Mouse (Mus musculus) hindbrain, embryonic 14.5 days (tissue): Measurements from ENCODE around the gene Pafah1b3. TPM values are rescaled to one million over a fixed set of nuclear protein-coding genes. Genes with fewer than 3 reads are reported as not detected.

Experiments
- ATAC-seq: fragments of 200-750 bp; cut with Nextera tagmentation; 2 replicates; pipeline ENCODE4 v1.8.0; 2017; ENCODE audit warnings: moderate number of reproducible peaks, mild to moderate bottlenecking, moderate TSS enrichment, moderate library complexity; ENCODE audit not compliant: low FRiP score
- DNase-seq: peaks from one replicate; pipeline ENCODE4 v3.0.0-alpha.2; 2015; ENCODE audit warnings: low spot score
- H3K27ac ChIP-seq: fragments of 300-500 bp; sonication (generic); 2 replicates; pipeline ENCODE4 v1.5.1; 2014; ENCODE audit warnings: mild to moderate bottlenecking, moderate library complexity
- H3K27me3 ChIP-seq: fragments of 300-500 bp; sonication (generic); 2 replicates; pipeline ENCODE4 v1.6.1; 2014; ENCODE audit warnings: mild to moderate bottlenecking, low read length, mixed read lengths; ENCODE audit not compliant: control insufficient read depth, insufficient read depth
- H3K36me3 ChIP-seq: fragments of 300-500 bp; sonication (generic); replicated peaks from 2 replicates; pipeline ENCODE4 v1.6.1; 2014; ENCODE audit not compliant: control insufficient read depth, insufficient read depth
- H3K4me1 ChIP-seq: fragments of 300-500 bp; sonication (generic); replicated peaks from 2 replicates; pipeline ENCODE4 v1.6.1; 2014; ENCODE audit warnings: antibody characterized with exemption, low read length, mixed read lengths; ENCODE audit not compliant: control insufficient read depth, insufficient read depth
- H3K4me2 ChIP-seq: fragments of 300-500 bp; sonication (generic); replicated peaks from 2 replicates; pipeline ENCODE4 v1.6.1; 2014; ENCODE audit warnings: mild to moderate bottlenecking, moderate library complexity
- H3K4me3 ChIP-seq: fragments of 300-500 bp; sonication (generic); replicated peaks from 2 replicates; pipeline ENCODE4 v1.5.1; 2014; ENCODE audit warnings: mild to moderate bottlenecking, low read length
- H3K9ac ChIP-seq: fragments of 300-500 bp; sonication (generic); 2 replicates; pipeline ENCODE4 v1.6.1; 2014
- H3K9me3 ChIP-seq: fragments of 300-500 bp; sonication (generic); 2 replicates; pipeline ENCODE4 v1.6.1; 2016; ENCODE audit warnings: low read length; ENCODE audit not compliant: control insufficient read depth
- whole genome bisulfite sequencing: fragments of 180-500 bp; shearing (Covaris S2); extraction: QIAGEN DNeasy Blood & Tissue Kit; methylation state at CpG from one replicate; pipeline ENCODE4 v1.1.7; 2014; 5-methylcytosine and 5-hydroxymethylcytosine counted together
- polyA plus RNA-seq: library from polyadenylated mRNA; unstranded; fragments of >200 nt; fragmentation: Nextera tagmentation; extraction: Ambion mirVana; gene quantifications from 2 replicates; pipeline ENCODE4 v1.2.1, GENCODE M21; 2014

Pafah1b3 gene
- polyA plus RNA-seq, 1 experiment from 2014 or later: 576 TPM

- DNase-seq (no peak), ATAC-seq (peak; percentile 7; the same call in 1 of the 2 replicates)
- WGBS: 61% methylated on average over 17 of the region's 17 CpGs
- no peaks in the 10 kb centered on the region for H3K9me3 ChIP-seq
- peaks cover 27% of the 10 kb centered on the region for H3K27me3 ChIP-seq
- peaks cover 16% of the 10 kb centered on the region for H3K36me3 ChIP-seq
- H3K4me3 ChIP-seq: no peak overlapping the region
- H3K4me2 ChIP-seq: no peak overlapping the region
- H3K27ac ChIP-seq: no peak overlapping the region
- H3K9ac ChIP-seq: peak overlapping the region; percentile 25; the same call in 1 of the 2 replicates
- peaks cover 15% of the 10 kb centered on the region for H3K4me1 ChIP-seq
Measured at GRCm38 (mm10) chr7:25308702-25309318, 11.0 kb upstream of the Pafah1b3 start.

- Histone ChIP-seq H3K4me3 (peak overlapping the region; percentile 60), H3K4me1 (peaks cover 15% of the 10 kb centered on the region), H3K4me2 (peak overlapping the region; percentile 78), H3K27me3 (peaks cover 5% of the 10 kb centered on the region), H3K9ac (peak overlapping the region; percentile 81), H3K36me3 (peaks cover 3% of the 10 kb centered on the region), H3K9me3 (no peaks in the 10 kb centered on the region), H3K27ac (peak overlapping the region; percentile 86)
- ATAC-seq: no peak
- WGBS: 36% methylated on average over 2 of the region's 2 CpGs
- DNase-seq: no peak
Measured at GRCm38 (mm10) chr7:25306614-25306996, 8.8 kb upstream of the Pafah1b3 start.

GRCm38 (mm10) chr7:25305956-25306613 lies 8.3 kb upstream of the Pafah1b3 start, which contains the start of gene Tmem145:
Gene Tmem145 (plus strand): TSS chr7:25306106.
- Histone ChIP-seq H3K9ac (peak within 1 kb of the TSS; percentile 81), H3K4me1 (peaks cover 15% of the 10 kb centered on the region), H3K9me3 (no peaks in the 10 kb centered on the region), H3K27ac (peak within 1 kb of the TSS; percentile 86), H3K4me3 (peak within 1 kb of the TSS; percentile 60), H3K27me3 (0 out of 2 replicates have a peak, but pooled peaks cover under 1% of the 10 kb centered on the region), H3K36me3 (no peaks in the 10 kb centered on the region; the same call in none of the 2 replicates), H3K4me2 (peak within 1 kb of the TSS; percentile 78)
- WGBS: under 1% methylated on average over 47 of the region's 47 CpGs
- DNase-seq: peak; percentile 75
- peak; percentile 65 for ATAC-seq

DNA sequence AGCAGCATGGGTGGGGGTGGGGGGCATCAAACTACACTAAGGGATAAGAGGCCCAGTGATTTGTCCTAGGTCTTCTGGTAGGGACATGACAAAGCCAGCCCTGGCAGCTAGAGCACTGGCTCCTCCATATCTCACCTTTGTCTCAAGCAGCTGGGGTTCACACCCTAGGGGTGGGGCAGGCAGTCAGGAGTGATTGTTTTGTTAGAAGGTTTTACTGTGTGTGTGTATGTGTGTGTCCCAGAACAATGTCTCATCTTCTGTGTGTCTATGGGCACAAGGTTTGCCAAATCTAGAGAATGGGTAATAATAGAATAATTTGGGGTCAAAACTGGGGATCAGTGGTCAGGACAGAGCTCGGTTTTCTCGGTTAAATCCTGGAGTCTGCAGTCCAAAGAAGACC lies 7.7 kb upstream of the Pafah1b3 start:
- Histone ChIP-seq H3K9ac (peak overlapping the region; percentile 81), H3K27ac (peak overlapping the region; percentile 86), H3K4me1 (peaks cover 15% of the 10 kb centered on the region), H3K9me3 (no peaks in the 10 kb centered on the region), H3K36me3 (no peaks in the 10 kb centered on the region; the same call in none of the 2 replicates), H3K27me3 (no peaks in the 10 kb centered on the region), H3K4me2 (peak overlapping the region; percentile 78), H3K4me3 (peak overlapping the region; percentile 60)
- DNase-seq (no peak), ATAC-seq (peak; percentile 12; the same call in 1 of the 2 replicates)
- WGBS: 0% methylated on average over 2 of the region's 2 CpGs

DNA sequence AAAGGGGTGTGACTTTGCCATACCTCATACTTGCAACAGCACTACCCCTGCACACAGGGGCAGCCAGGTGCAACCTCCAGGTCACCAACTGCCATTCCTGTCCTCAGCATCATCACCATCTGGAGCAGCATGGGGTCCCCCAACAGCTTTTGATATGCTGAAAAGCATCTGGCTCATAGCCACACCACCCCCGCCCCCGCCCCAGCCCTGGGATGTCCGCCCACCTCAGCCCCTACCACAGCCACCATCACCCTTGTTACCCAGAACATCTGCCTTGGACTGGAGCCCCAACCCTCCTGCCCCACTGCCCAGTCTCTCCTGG lies 5.9 kb upstream of the Pafah1b3 start:
- no peaks in the 10 kb centered on the region for H3K27me3 ChIP-seq
- WGBS: 97% methylated on average over 3 of the region's 3 CpGs

DNA sequence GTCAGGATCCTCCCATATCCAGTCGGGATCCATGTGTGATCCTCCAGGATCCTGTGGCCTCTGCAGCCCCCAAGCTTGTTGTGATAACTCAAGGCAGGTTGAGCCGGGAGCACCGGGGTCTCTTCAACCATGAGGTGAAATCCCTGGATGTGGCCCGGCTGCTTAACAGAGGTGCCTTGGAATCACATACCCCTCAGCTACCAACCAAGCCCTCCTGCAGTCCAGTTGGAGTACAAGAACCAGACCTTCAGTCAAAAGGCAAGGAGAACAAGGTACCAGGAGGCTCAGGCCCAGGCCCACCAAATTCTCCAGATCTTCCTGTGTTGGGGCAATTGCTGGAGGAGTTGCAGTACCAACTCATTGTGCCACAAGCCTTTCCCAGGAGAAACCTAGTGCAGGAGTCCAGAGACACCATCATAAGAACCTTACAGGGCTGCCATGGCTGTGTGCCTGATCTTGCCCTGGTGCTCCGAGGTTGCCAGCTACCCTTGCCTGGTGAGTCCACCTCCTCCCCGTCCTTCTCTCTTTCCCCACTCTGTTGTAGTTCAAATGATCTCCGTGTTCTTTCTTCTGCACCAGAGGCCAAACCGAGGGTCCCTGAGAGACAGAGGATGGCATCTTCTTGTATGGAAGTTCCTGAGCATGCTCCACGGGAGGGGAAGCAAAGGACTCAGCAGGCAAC lies 5.4 kb upstream of the Pafah1b3 start:
- H3K4me2 ChIP-seq: no peak overlapping the region
- peaks cover 19% of the 10 kb centered on the region for H3K4me1 ChIP-seq
- H3K9ac ChIP-seq: no peak overlapping the region
- no peaks in the 10 kb centered on the region for H3K9me3 ChIP-seq
- DNase-seq (no peak), ATAC-seq (no peak)
- no peak overlapping the region for H3K27ac ChIP-seq
- H3K4me3 ChIP-seq: no peak overlapping the region
- WGBS: 73% methylated on average over 9 of the region's 9 CpGs
- no peaks in the 10 kb centered on the region; the same call in 1 of the 2 replicates for H3K36me3 ChIP-seq
- no peaks in the 10 kb centered on the region for H3K27me3 ChIP-seq

More for the DNA sequence above, 5.9 kb upstream of the Pafah1b3 start:
- Histone ChIP-seq H3K9me3 (no peaks in the 10 kb centered on the region), H3K27ac (no peak overlapping the region), H3K36me3 (no peaks in the 10 kb centered on the region; the same call in 1 of the 2 replicates), H3K9ac (no peak overlapping the region), H3K4me3 (no peak overlapping the region), H3K4me2 (no peak overlapping the region), H3K4me1 (peaks cover 15% of the 10 kb centered on the region)
- no peak for DNase-seq
- ATAC-seq: no peak

DNA sequence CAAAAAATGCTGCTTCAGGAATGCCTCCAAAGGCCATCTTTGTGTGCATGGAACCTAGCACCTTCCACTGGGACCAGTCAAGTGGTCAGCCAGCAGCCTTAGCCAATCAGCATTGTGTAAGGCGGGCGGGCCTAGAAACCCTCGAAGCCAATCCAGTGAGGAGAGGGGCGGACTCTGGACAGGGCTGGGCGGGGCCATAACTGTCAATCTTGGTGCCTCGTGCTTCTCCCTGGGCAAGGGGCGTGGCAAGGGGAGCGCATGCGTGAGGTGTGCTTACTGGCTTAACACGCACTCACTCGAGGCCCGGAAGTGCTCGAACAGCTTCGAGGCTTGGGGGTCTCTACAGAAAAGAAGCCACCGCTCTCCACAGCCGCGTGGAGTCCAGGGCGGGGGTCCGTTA lies 3.3 kb upstream of the Pafah1b3 start, which contains the start of gene Prr19:
TSS of gene Prr19 (plus strand) at position 349 of the 400 bp plus-strand sequence.
- DNase-seq: no peak

GRCm38 (mm10) chr7:25296945-25297453 lies 787 bp downstream of the Pafah1b3 start:
- peak overlapping the region; percentile 83 for H3K4me2 ChIP-seq
- H3K4me1 ChIP-seq: peaks cover 20% of the 10 kb centered on the region
- ATAC-seq (no peak; the same call in 1 of the 2 replicates), DNase-seq (peak; percentile 63)
- H3K9ac ChIP-seq: peak overlapping the region; percentile 91
- H3K9me3 ChIP-seq: no peaks in the 10 kb centered on the region
- peaks cover 44% of the 10 kb centered on the region for H3K36me3 ChIP-seq
- under 1% methylated on average over 21 of the region's 21 CpGs for WGBS
- H3K27me3 ChIP-seq: no peaks in the 10 kb centered on the region
- H3K27ac ChIP-seq: peak overlapping the region; percentile 97
- H3K4me3 ChIP-seq: peak overlapping the region; percentile 79

More for the DNA sequence above, 3.3 kb upstream of the Pafah1b3 start, which contains the start of gene Prr19:
- Histone ChIP-seq H3K4me3 (no peak within 1 kb of the TSS), H3K27me3 (no peaks in the 10 kb centered on the region), H3K36me3 (peaks cover 3% of the 10 kb centered on the region), H3K27ac (no peak within 1 kb of the TSS), H3K4me1 (peaks cover 22% of the 10 kb centered on the region), H3K9ac (no peak within 1 kb of the TSS), H3K4me2 (peak within 1 kb of the TSS; percentile 29; the same call in 1 of the 2 replicates), H3K9me3 (no peaks in the 10 kb centered on the region)
- WGBS: 52% methylated on average over 19 of the region's 19 CpGs
- ATAC-seq: peak; percentile 16; the same call in 1 of the 2 replicates
